Mouse (Mus musculus) WW6 (cell line): ENCODE data around the gene Acap3.

Experiments
- DNase-seq: peaks from one replicate; pipeline ENCODE4 v3.0.0-alpha.2; 2013; ENCODE audit warnings: low read depth, low spot score

Gene Acap3

GRCm38 (mm10) chr4:155932031-155932430 lies 40.4 kb downstream of the Acap3 start:
- no peak for DNase-seq

DNA sequence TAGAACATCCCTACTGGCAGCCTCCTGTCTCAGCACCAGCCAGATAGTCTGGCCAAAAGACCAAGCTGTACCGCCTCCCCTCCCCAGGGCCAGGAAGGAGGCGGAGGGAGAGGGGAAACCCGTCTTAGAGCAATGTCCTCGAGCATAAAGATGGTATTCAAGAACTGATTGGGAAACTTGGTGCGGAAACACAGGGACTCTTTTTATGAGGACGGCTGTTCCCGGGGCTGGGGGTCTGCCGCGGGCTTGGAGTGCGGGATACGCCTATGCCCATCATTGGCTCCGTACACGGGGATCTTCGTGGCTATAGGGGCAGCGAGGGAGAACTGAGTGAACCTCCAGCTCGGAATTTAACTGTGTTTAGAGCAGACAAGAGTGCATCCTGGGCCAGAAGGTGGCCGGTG lies 51.4 kb downstream of the Acap3 start:
- no peak for DNase-seq

DNA sequence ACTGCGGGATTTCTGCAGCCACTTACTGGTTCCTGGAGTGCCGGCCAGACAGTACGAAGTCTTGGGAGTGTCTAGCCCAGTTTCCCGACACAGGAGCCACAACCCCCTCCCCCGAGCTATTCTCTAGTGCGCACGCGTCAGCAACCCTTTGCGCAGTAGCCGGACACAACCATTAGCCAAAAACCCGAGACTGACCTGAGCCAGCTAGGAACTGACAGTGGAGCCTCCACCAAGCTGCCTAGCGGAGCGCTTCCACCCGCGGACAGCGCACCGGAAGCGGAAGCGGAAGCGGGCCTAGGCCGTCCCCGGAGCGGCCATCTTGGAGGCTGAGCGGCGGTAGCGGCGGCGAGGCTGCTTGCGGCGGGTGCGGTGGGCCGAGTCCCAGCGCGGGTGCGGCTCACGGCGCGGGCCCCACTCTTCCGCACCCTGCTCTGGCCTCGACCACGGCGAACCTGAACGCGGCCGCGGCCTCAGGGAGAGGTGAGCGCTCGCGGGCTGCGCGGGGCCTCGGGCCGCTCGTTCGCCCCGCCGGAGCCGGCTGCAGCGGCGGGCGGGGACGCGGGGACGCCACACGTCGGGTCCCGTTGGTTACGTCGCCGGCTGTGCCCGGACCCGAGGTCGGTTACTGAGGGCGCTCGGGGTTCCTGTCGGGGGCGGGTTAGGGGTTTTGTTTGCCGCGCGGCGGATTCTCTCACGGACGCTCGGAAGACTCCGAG lies 52.1 kb downstream of the Acap3 start, which contains the start of gene Ube2j2:
Ube2j2 (plus strand) TSS at position 298 of the 716 bp plus-strand sequence.
- peak; percentile 91 for DNase-seq

- no peak for DNase-seq
These were observed 52.6 kb downstream of the Acap3 start for GRCm38 (mm10) chr4:155944271-155944670.

- DNase-seq: no peak
These were observed 55.5 kb downstream of the Acap3 start for GRCm38 (mm10) chr4:155947094-155947493.

DNA sequence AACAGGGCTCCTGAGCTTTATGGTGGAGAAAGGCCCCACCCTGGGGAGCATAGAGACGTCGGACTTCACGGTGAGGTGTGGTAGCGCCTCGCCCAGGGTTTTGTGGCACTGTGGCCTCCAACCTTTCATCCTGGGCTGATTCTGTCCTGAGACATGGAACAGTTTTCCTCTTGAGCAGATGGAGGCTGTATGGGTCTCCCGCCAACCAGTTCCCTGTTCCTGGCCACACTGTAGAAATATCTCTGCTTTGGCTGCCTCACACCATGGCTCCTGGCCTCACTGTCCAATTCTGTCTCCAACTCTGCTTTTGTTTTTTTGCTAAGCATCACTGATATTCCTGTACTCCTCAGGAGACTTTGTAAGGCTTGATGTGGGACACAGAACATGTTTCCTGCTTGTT lies 63.9 kb downstream of the Acap3 start:
- DNase-seq: no peak
